Mouse (Mus musculus): ENCODE measurements around the gene Klf13. TPM values are rescaled to one million over a fixed set of nuclear protein-coding genes. Genes with fewer than 3 reads are reported as not detected.

Gene Klf13
- total RNA-seq, 2 experiments from 2014 or later = 170 to 173 TPM

GRCm38 (mm10) chr7:63908496-63909285, 30.0 kb downstream of the Klf13 start:
- no peak for DNase-seq (ENCODE audit: low spot score in 2 of 2)

- DNase-seq (ENCODE audit: low spot score in 2 of 2) = no peak
Measured at GRCm38 (mm10) chr7:63907778-63908495, 30.8 kb downstream of the Klf13 start.

- no peak for DNase-seq (ENCODE audit: low spot score in 2 of 2)
Measured at GRCm38 (mm10) chr7:63905642-63906041, 33.1 kb downstream of the Klf13 start.

GRCm38 (mm10) chr7:63905190-63905589, 33.5 kb downstream of the Klf13 start:
- no peak for DNase-seq (ENCODE audit: low spot score in 2 of 2)

GRCm38 (mm10) chr7:63903635-63904380, 34.9 kb downstream of the Klf13 start:
- no peak for DNase-seq (ENCODE audit: low spot score in 2 of 2)

- no peak for DNase-seq (ENCODE audit: low spot score in 2 of 2)
Measured at GRCm38 (mm10) chr7:63902604-63903210, 36.0 kb downstream of the Klf13 start.

GRCm38 (mm10) chr7:63901942-63902341, 36.8 kb downstream of the Klf13 start:
- DNase-seq (ENCODE audit: low spot score in 2 of 2) = no peak

GRCm38 (mm10) chr7:63901346-63901745, 37.4 kb downstream of the Klf13 start:
- peak in 1 of 2 experiments; percentile 62 for DNase-seq (ENCODE audit: low spot score in 2 of 2)

- DNase-seq (ENCODE audit: low spot score in 2 of 2) = no peak
Measured at GRCm38 (mm10) chr7:63900411-63900810, 38.3 kb downstream of the Klf13 start.

GRCm38 (mm10) chr7:63899925-63900324, 38.8 kb downstream of the Klf13 start:
- DNase-seq (ENCODE audit: low spot score in 2 of 2) = no peak

GRCm38 (mm10) chr7:63898201-63898600, 40.5 kb downstream of the Klf13 start:
- DNase-seq (ENCODE audit: low spot score in 2 of 2) = no peak

GRCm38 (mm10) chr7:63897655-63898054, 41.1 kb downstream of the Klf13 start:
- DNase-seq (ENCODE audit: low spot score in 2 of 2) = no peak

GRCm38 (mm10) chr7:63896968-63897468, 41.7 kb downstream of the Klf13 start:
- peak; percentile 86 to 92 for DNase-seq (ENCODE audit: low spot score in 2 of 2)

- DNase-seq (ENCODE audit: low spot score in 2 of 2) = no peak
Measured at GRCm38 (mm10) chr7:63896276-63896967, 42.3 kb downstream of the Klf13 start.

- no peak for DNase-seq (ENCODE audit: low spot score in 2 of 2)
Measured at GRCm38 (mm10) chr7:63895223-63895622, 43.5 kb downstream of the Klf13 start.

GRCm38 (mm10) chr7:63894662-63895061, 44.1 kb downstream of the Klf13 start:
- no peak for DNase-seq (ENCODE audit: low spot score in 2 of 2)

- no peak for DNase-seq (ENCODE audit: low spot score in 2 of 2)
Measured at GRCm38 (mm10) chr7:63893729-63894128, 45.0 kb downstream of the Klf13 start.

- DNase-seq (ENCODE audit: low spot score in 2 of 2) = no peak
Measured at GRCm38 (mm10) chr7:63893201-63893600, 45.5 kb downstream of the Klf13 start.

GRCm38 (mm10) chr7:63891488-63892075, 47.1 kb downstream of the Klf13 start:
- DNase-seq (ENCODE audit: low spot score in 2 of 2) = no peak
